Mouse (Mus musculus): ENCODE measurements around the gene Gm13090. TPM values are rescaled to one million over a fixed set of nuclear protein-coding genes. Genes with fewer than 3 reads are reported as not detected.

The Gm13090 gene
- polyA plus RNA-seq, 1 experiment = not detected

DNA sequence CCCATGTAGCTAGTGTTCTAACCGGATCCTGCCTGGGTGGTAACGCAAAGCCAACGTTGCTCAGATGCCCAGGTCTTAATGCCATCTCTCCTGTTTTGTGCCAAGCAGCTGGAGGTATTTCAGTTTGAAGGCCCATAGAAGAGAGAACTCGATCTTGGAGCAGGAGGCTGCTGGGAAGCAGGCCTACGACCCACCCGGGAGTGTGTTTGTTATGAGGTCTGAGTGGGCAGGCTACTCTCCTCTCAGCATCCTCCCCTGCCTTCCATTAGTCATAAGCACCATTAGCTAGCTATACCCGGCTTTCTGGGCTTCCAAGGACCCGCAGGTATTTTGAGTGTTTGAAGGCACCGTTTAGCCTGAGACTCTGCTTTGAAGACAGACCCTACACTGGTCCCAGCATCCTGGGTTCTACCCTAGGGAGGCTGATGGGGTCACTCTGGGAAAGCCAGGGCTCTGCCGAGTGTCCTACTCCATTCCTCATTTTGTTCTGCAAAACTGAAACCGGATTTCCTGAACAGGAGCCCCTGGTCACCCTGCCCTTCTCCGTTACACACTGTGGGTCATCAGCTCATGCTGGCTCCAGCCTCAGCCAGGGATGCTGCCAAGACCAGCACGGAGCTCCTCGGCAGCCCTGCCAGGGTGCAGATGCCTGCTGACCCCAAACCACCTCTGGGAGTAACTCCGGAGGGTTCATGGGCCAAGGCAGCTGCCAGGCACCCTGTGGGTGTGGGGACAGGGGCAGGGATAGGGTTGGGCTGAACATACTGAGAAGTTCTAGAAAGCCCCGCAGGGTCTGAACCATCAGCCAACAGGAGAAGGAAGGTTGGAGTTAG, 40.6 kb downstream of the Gm13090 start:
- no peak for TF ChIP-seq POLR2A (IDR thresholded peaks at IDR 0.05; ENCODE audit: insufficient read depth, low read length)
- TF ChIP-seq EP300 (IDR thresholded peaks at IDR 0.05; ENCODE audit: insufficient read depth, low read depth, low read length) = no peak
- TF ChIP-seq CTCF (IDR thresholded peaks at IDR 0.05; ENCODE audit: low read depth, low read length) = no peak
- H3K9me3 ChIP-seq (replicated peaks; ENCODE audit: control insufficient read depth, insufficient read depth, low read length, poor library complexity, severe bottlenecking) = no peaks in the 10 kb centered on the region
- no peak overlapping the region for H3K9ac ChIP-seq (ENCODE audit: low read depth, poor library complexity, severe bottlenecking)
- no peaks in the 10 kb centered on the region for H3K27me3 ChIP-seq (ENCODE audit: control insufficient read depth, insufficient read depth, low read length, poor library complexity, severe bottlenecking)
- no peak overlapping the region for H3K27ac ChIP-seq (ENCODE audit: insufficient read depth, low read length)
- no peak overlapping the region; the same call in 1 of the 2 replicates for H3K4me3 ChIP-seq (ENCODE audit: low read depth, low read length)
- no peaks in the 10 kb centered on the region for H3K4me1 ChIP-seq (ENCODE audit: control insufficient read depth, insufficient read depth, low read length)
- no peaks in the 10 kb centered on the region for H3K36me3 ChIP-seq (ENCODE audit: control insufficient read depth, insufficient read depth, low read length, poor library complexity, severe bottlenecking)

DNA sequence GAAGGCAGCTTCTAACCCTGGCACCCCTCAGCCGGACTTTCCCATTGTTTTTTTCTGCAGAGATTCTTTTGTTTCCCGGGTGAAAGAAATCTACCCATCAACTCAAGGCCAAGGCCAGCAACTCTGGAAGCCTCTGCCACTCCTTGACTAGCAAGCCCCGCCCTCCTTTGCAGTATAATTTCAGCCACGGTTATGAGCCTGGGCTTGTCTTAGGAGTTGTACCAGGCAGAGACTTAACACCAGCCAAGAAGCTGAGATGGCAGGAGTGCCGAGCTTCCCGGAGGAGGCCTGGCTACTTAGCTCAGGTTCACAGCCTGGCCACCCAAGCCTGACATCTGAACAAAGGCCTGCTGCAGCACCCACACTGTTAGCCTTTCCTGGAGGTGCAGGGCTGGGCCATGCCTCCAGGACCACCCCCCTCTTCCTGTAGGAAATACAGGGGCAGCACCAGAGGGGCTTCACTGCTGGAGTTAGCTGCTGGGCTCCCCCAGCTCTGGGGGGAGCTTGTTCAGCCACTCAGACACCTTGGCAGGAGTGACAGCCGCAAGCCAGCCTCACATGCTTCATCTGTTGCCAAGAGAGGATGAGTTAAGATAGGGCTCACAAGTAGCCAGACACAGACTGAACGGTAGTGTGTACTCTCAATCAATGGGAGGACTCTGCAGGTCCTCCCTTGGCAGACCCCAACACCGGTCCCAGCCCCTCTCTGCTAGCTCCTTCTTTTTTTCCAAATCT, 41.6 kb downstream of the Gm13090 start:
- no peak overlapping the region for H3K4me3 ChIP-seq (ENCODE audit: low read depth, low read length)
- no peak overlapping the region for H3K9ac ChIP-seq (ENCODE audit: low read depth, poor library complexity, severe bottlenecking)
- no peaks in the 10 kb centered on the region for H3K4me1 ChIP-seq (ENCODE audit: control insufficient read depth, insufficient read depth, low read length)
- no peak overlapping the region for H3K27ac ChIP-seq (ENCODE audit: insufficient read depth, low read length)
- H3K36me3 ChIP-seq (ENCODE audit: control insufficient read depth, insufficient read depth, low read length, poor library complexity, severe bottlenecking) = no peaks in the 10 kb centered on the region
- H3K9me3 ChIP-seq (replicated peaks; ENCODE audit: control insufficient read depth, insufficient read depth, low read length, poor library complexity, severe bottlenecking) = no peaks in the 10 kb centered on the region
- TF ChIP-seq CTCF (IDR thresholded peaks at IDR 0.05; ENCODE audit: low read depth, low read length) (no peak), POLR2A (IDR thresholded peaks at IDR 0.05; ENCODE audit: insufficient read depth, low read length) (no peak), EP300 (IDR thresholded peaks at IDR 0.05; ENCODE audit: insufficient read depth, low read depth, low read length) (no peak)
- H3K27me3 ChIP-seq (ENCODE audit: control insufficient read depth, insufficient read depth, low read length, poor library complexity, severe bottlenecking) = no peaks in the 10 kb centered on the region

DNA sequence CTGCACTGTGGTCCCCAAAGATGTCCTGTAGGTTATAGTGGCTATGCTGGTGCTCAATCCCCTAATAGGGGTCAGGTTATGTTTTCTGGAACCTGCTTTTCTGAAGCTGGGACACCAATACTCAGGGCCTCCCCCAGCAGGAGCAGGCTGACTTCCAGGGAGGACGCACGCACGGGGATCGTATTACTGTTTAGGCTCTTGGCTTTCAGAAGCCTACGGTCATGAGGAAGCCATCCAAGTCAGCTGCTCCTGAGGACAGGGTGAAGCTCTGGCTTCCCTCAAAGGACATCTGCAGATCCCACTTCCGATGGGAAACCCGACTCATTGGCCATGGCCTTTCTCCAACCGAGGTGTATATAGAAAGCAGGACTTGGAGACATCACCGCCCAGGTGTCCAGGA, 43.1 kb downstream of the Gm13090 start:
- Histone ChIP-seq H3K27ac (ENCODE audit: insufficient read depth, low read length) (no peak overlapping the region), H3K9me3 (replicated peaks; ENCODE audit: control insufficient read depth, insufficient read depth, low read length, poor library complexity, severe bottlenecking) (no peaks in the 10 kb centered on the region), H3K9ac (ENCODE audit: low read depth, poor library complexity, severe bottlenecking) (no peak overlapping the region), H3K4me3 (ENCODE audit: low read depth, low read length) (no peak overlapping the region), H3K27me3 (ENCODE audit: control insufficient read depth, insufficient read depth, low read length, poor library complexity, severe bottlenecking) (no peaks in the 10 kb centered on the region), H3K36me3 (ENCODE audit: control insufficient read depth, insufficient read depth, low read length, poor library complexity, severe bottlenecking) (no peaks in the 10 kb centered on the region), H3K4me1 (ENCODE audit: control insufficient read depth, insufficient read depth, low read length) (peaks cover under 1% of the 10 kb centered on the region)
- TF ChIP-seq POLR2A (IDR thresholded peaks at IDR 0.05; ENCODE audit: insufficient read depth, low read length) (no peak), EP300 (IDR thresholded peaks at IDR 0.05; ENCODE audit: insufficient read depth, low read depth, low read length) (no peak)

DNA sequence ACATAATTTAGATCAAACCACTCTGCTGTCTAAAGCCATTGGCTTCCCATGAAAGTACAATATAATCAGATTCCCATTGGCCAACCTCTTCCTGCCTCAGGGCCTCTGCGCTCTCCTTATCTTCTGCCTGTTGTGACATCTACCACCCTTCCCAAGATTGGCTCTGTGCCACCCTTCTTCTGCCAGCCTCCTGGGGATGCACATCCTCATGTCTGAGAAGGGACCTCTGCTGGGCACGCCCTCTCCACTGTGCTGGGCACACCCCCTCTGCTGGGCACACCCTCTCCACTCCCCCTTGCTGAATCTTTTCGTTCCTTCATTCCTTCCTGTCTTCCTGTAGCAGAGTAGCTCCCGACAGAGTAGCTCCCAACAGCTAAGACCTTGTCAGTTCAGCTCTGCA, 44.4 kb downstream of the Gm13090 start:
- H3K27ac ChIP-seq (ENCODE audit: insufficient read depth, low read length) = no peak overlapping the region
- H3K27me3 ChIP-seq (ENCODE audit: control insufficient read depth, insufficient read depth, low read length, poor library complexity, severe bottlenecking) = no peaks in the 10 kb centered on the region
- no peaks in the 10 kb centered on the region for H3K9me3 ChIP-seq (replicated peaks; ENCODE audit: control insufficient read depth, insufficient read depth, low read length, poor library complexity, severe bottlenecking)
- peaks cover 7% of the 10 kb centered on the region for H3K4me1 ChIP-seq (ENCODE audit: control insufficient read depth, insufficient read depth, low read length)
- no peaks in the 10 kb centered on the region for H3K36me3 ChIP-seq (ENCODE audit: control insufficient read depth, insufficient read depth, low read length, poor library complexity, severe bottlenecking)
- H3K4me3 ChIP-seq (ENCODE audit: low read depth, low read length) = no peak overlapping the region
- TF ChIP-seq POLR2A (IDR thresholded peaks at IDR 0.05; ENCODE audit: insufficient read depth, low read length) (no peak), EP300 (IDR thresholded peaks at IDR 0.05; ENCODE audit: insufficient read depth, low read depth, low read length) (no peak), CTCF (IDR thresholded peaks at IDR 0.05; ENCODE audit: low read depth, low read length) (no peak)
- H3K9ac ChIP-seq (ENCODE audit: low read depth, poor library complexity, severe bottlenecking) = no peak overlapping the region

DNA sequence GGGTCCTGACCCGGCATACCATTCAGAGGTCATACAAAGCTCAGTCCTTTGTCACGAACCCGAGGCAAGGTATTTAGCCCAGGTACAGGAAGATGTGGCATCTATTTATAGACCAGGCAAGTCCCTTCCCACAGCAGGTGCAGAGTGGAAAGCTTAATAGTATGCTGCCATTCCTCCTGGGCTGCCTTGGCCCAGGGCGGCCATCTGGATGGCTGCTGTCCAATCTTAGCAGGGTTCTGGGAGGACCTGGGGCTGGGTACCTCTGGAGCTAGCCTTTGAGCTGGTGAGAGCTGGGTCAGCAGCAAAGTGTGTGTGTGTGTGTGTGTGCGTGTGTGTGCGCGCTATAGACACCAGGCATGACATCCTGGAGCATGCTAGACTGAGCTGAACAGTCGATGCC, 46.1 kb downstream of the Gm13090 start:
- Histone ChIP-seq H3K4me1 (ENCODE audit: control insufficient read depth, insufficient read depth, low read length) (peaks cover 10% of the 10 kb centered on the region), H3K4me3 (ENCODE audit: low read depth, low read length) (no peak overlapping the region), H3K27ac (ENCODE audit: insufficient read depth, low read length) (no peak overlapping the region), H3K9me3 (replicated peaks; ENCODE audit: control insufficient read depth, insufficient read depth, low read length, poor library complexity, severe bottlenecking) (no peaks in the 10 kb centered on the region), H3K9ac (ENCODE audit: low read depth, poor library complexity, severe bottlenecking) (no peak overlapping the region), H3K27me3 (ENCODE audit: control insufficient read depth, insufficient read depth, low read length, poor library complexity, severe bottlenecking) (no peaks in the 10 kb centered on the region), H3K36me3 (ENCODE audit: control insufficient read depth, insufficient read depth, low read length, poor library complexity, severe bottlenecking) (no peaks in the 10 kb centered on the region)
- TF ChIP-seq EP300 (IDR thresholded peaks at IDR 0.05; ENCODE audit: insufficient read depth, low read depth, low read length) (no peak), POLR2A (IDR thresholded peaks at IDR 0.05; ENCODE audit: insufficient read depth, low read length) (no peak), CTCF (IDR thresholded peaks at IDR 0.05; ENCODE audit: low read depth, low read length) (no peak)

DNA sequence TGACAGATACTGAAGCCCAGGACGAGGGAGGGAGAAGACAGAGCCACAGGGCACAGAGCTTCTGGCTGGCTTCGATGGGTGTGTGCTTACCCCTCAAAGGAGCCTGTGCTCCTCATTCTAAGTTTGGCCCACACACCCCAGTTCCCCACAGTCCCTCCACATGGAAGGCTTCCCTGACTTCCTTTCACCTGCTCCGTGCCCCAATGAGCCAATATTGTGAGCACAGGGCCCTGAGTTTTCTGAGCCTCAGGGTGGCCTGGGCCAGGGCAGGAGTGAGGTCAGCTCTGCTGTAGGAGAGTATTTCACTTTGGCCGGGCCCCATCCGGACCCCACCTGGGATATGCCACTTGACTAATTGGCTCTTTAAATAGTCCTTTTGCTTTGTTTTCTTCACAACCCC, 48.3 kb downstream of the Gm13090 start:
- H3K4me1 ChIP-seq (ENCODE audit: control insufficient read depth, insufficient read depth, low read length) = peaks cover 10% of the 10 kb centered on the region
- TF ChIP-seq POLR2A (IDR thresholded peaks at IDR 0.05; ENCODE audit: insufficient read depth, low read length) (no peak), EP300 (IDR thresholded peaks at IDR 0.05; ENCODE audit: insufficient read depth, low read depth, low read length) (no peak), CTCF (IDR thresholded peaks at IDR 0.05; ENCODE audit: low read depth, low read length) (no peak)
- no peaks in the 10 kb centered on the region for H3K36me3 ChIP-seq (ENCODE audit: control insufficient read depth, insufficient read depth, low read length, poor library complexity, severe bottlenecking)
- no peak overlapping the region for H3K4me3 ChIP-seq (ENCODE audit: low read depth, low read length)
- H3K27me3 ChIP-seq (ENCODE audit: control insufficient read depth, insufficient read depth, low read length, poor library complexity, severe bottlenecking) = no peaks in the 10 kb centered on the region
- no peak overlapping the region for H3K9ac ChIP-seq (ENCODE audit: low read depth, poor library complexity, severe bottlenecking)
- H3K9me3 ChIP-seq (replicated peaks; ENCODE audit: control insufficient read depth, insufficient read depth, low read length, poor library complexity, severe bottlenecking) = no peaks in the 10 kb centered on the region
- H3K27ac ChIP-seq (ENCODE audit: insufficient read depth, low read length) = no peak overlapping the region
